Comparison of ENCODE assay signal across 13 mouse cellular contexts in genomic region chr5:67609520-67609837, GRCm38 (mm10). TPM values are rescaled to one million over a fixed set of nuclear protein-coding genes. Genes with fewer than 3 reads are reported as not detected.
DNase-seq lines count a peak whose midpoint lies in the region; ATAC-seq and TF ChIP-seq lines count a peak whose summit lies in the region.
"Had no signal": no experiment of that assay in that cellular context is flagged by ENCODE, and none has a peak within 500 bp of the region (broad histone marks: within the 10 kb centered on the region; RNA-seq: fewer than 3 reads in every experiment).

No protein-coding gene starts in this region.

- H3K4me2 ChIP-seq in kidney, postnatal 0 days (ENCODE audit: low read length) = peak overlapping the region; percentile 91
- H3K4me2 ChIP-seq in embryonic facial prominence, embryonic 11.5 days (ENCODE audit: low read depth, low read length) = no peak overlapping the region
- peak overlapping the region; percentile 94; the same call in 1 of the 2 replicates for H3K4me2 ChIP-seq in limb, embryonic 14.5 days (replicated peaks; ENCODE audit: low read depth, low read length, severe bottlenecking)

- H3K9me3 ChIP-seq in kidney, postnatal 0 days (replicated peaks; ENCODE audit: low read length) = no peaks in the 10 kb centered on the region
- no peaks in the 10 kb centered on the region for H3K9me3 ChIP-seq in embryonic facial prominence, embryonic 11.5 days (replicated peaks; ENCODE audit: control insufficient read depth, low read length)
- no peaks in the 10 kb centered on the region for H3K9me3 ChIP-seq in limb, embryonic 14.5 days (ENCODE audit: control insufficient read depth, low read length)

- DNase-seq in embryo, embryonic 10.5 days (ENCODE audit: low spot score) = peak; percentile 34
- no peak for DNase-seq in embryo, embryonic 10 days (ENCODE audit: low spot score)
- DNase-seq in kidney, postnatal 0 days (ENCODE audit: low spot score) = no peak
- DNase-seq in kidney, adult 2 months = no peak
- no peak for DNase-seq in embryonic facial prominence, embryonic 11.5 days (ENCODE audit: low spot score)
- no peak for DNase-seq in limb, embryonic 14.5 days (ENCODE audit: low spot score)
- no peak for DNase-seq in layer of hippocampus, adult 8-10 months (ENCODE audit: low spot score in 2 of 2)
- no peak for DNase-seq in left cerebral cortex, adult 11 months (ENCODE audit: low spot score)
- DNase-seq: adrenal gland, postnatal 10 days; kidney, adult 9 months; spleen, adult 18-20 months; thymus, postnatal 14 days had no signal

- H3K27me3 ChIP-seq in kidney, postnatal 0 days (ENCODE audit: insufficient read depth, low read length) = 0 out of 2 replicates have a peak, but pooled peaks cover 4% of the 10 kb centered on the region
- H3K27me3 ChIP-seq in kidney, adult 2 months (replicated peaks; ENCODE audit: control insufficient read depth, insufficient read depth, low read length) = peaks cover 2% of the 10 kb centered on the region; the same call in 1 of the 2 replicates
- H3K27me3 ChIP-seq in embryonic facial prominence, embryonic 11.5 days (ENCODE audit: control insufficient read depth, insufficient read depth, low read length) = peaks cover 30% of the 10 kb centered on the region
- H3K27me3 ChIP-seq in limb, embryonic 14.5 days (ENCODE audit: control insufficient read depth, insufficient read depth, low read length) = peaks cover 63% of the 10 kb centered on the region

- ATAC-seq in kidney, postnatal 0 days (replicated peaks; ENCODE audit: low FRiP score, low read depth) = no peak
- ATAC-seq in embryonic facial prominence, embryonic 11.5 days (replicated peaks; ENCODE audit: insufficient number of reproducible peaks, low FRiP score, low TSS enrichment, low read depth) = no peak
- ATAC-seq in limb, embryonic 14.5 days (ENCODE audit: low FRiP score, low read depth) = 0 out of 2 replicates have a peak, but pooled peaks have one; percentile 5

- 17% methylated on average over 2 of the region's 2 CpGs for WGBS in kidney, postnatal 0 days
- WGBS in kidney, adult 2 months = 53% methylated on average over 2 of the region's 2 CpGs
- 13% methylated on average over 2 of the region's 2 CpGs for WGBS in embryonic facial prominence, embryonic 11.5 days
- 20% methylated on average over 2 of the region's 2 CpGs for WGBS in limb, embryonic 14.5 days

- peak overlapping the region; percentile 61 for H3K4me3 ChIP-seq in kidney, postnatal 0 days (replicated peaks; ENCODE audit: low read depth, low read length)
- no peak overlapping the region for H3K4me3 ChIP-seq in kidney, adult 2 months (ENCODE audit: insufficient read depth, low read depth, low read length)
- peak overlapping the region; percentile 52; the same call in 1 of the 2 replicates for H3K4me3 ChIP-seq in embryonic facial prominence, embryonic 11.5 days (ENCODE audit: low read depth, low read length)
- peak overlapping the region; percentile 51; the same call in 1 of the 2 replicates for H3K4me3 ChIP-seq in limb, embryonic 14.5 days (replicated peaks; ENCODE audit: low read length)

- peak overlapping the region; percentile 85; the same call in 1 of the 2 replicates for H3K27ac ChIP-seq in kidney, postnatal 0 days
- no peak overlapping the region for H3K27ac ChIP-seq in kidney, adult 2 months (ENCODE audit: insufficient read depth, low read depth, low read length)
- no peak overlapping the region for H3K27ac ChIP-seq in embryonic facial prominence, embryonic 11.5 days (replicated peaks; ENCODE audit: low read depth, low read length)
- no peak overlapping the region for H3K27ac ChIP-seq in limb, embryonic 14.5 days (replicated peaks; ENCODE audit: low read depth, low read length)

- no peak for TF ChIP-seq POLR2A in kidney, adult 2 months (IDR thresholded peaks at IDR 0.05; ENCODE audit: low read depth, low read length)
- TF ChIP-seq POLR2A in limb, embryonic 14.5 days (IDR thresholded peaks at IDR 0.05; ENCODE audit: borderline replicate concordance, extremely low read depth, insufficient read depth, insufficient read length) = no peak

- H3K9ac ChIP-seq in kidney, postnatal 0 days (ENCODE audit: low read depth, low read length) = peak overlapping the region; percentile 63
- no peak overlapping the region for H3K9ac ChIP-seq in embryonic facial prominence, embryonic 11.5 days (replicated peaks; ENCODE audit: low read length)
- H3K9ac ChIP-seq in limb, embryonic 14.5 days (ENCODE audit: low read depth, low read length, severe bottlenecking) = no peak overlapping the region

- H3K36me3 ChIP-seq in kidney, postnatal 0 days (ENCODE audit: insufficient read depth, low read length) = no peaks in the 10 kb centered on the region
- H3K36me3 ChIP-seq in kidney, adult 2 months (ENCODE audit: control insufficient read depth, insufficient read depth, low read length) = no peaks in the 10 kb centered on the region
- no peaks in the 10 kb centered on the region for H3K36me3 ChIP-seq in embryonic facial prominence, embryonic 11.5 days (replicated peaks; ENCODE audit: control insufficient read depth, insufficient read depth, low read depth, low read length)
- H3K36me3 ChIP-seq in limb, embryonic 14.5 days (ENCODE audit: control insufficient read depth, insufficient read depth, low read length) = no peaks in the 10 kb centered on the region

- TF ChIP-seq CTCF in kidney, postnatal 0 days (IDR thresholded peaks at IDR 0.05; ENCODE audit: low read depth) = no peak
- TF ChIP-seq CTCF in kidney, adult 2 months (conservative IDR thresholded peaks at IDR 0.05; ENCODE audit: insufficient read depth, insufficient read length, low read depth, low read length) = no peak

- H3K4me1 ChIP-seq in kidney, postnatal 0 days (replicated peaks; ENCODE audit: insufficient read depth, low read length) = 0 out of 2 replicates have a peak, but pooled peaks cover 6% of the 10 kb centered on the region
- H3K4me1 ChIP-seq in kidney, adult 2 months (ENCODE audit: control insufficient read depth, insufficient read depth, low read length) = no peaks in the 10 kb centered on the region
- H3K4me1 ChIP-seq in embryonic facial prominence, embryonic 11.5 days (ENCODE audit: control insufficient read depth, insufficient read depth, low read length) = peaks cover 2% of the 10 kb centered on the region; the same call in 1 of the 2 replicates
- H3K4me1 ChIP-seq in limb, embryonic 14.5 days (ENCODE audit: control insufficient read depth, insufficient read depth, low read length) = peaks cover 17% of the 10 kb centered on the region

RNA-seq across cellular contexts. Expression of gene Shisa3, which starts 1.8 kb away (rescaled TPM):
- 43.5 and 44.3 TPM in 2 replicates for polyA plus RNA-seq in kidney, postnatal 0 days (2015; fragmentation: Nextera tagmentation; extraction: Ambion mirVana)
- polyA plus RNA-seq in kidney, adult 2 months (2012; rRNA removed) = 11.4 and 12.4 TPM in 2 replicates
- polyA plus RNA-seq in embryonic facial prominence, embryonic 11.5 days (2014; fragmentation: Nextera tagmentation; extraction: Ambion mirVana) = 7.4 and 8.4 TPM in 2 replicates
- 6.3 and 9.8 TPM in 2 replicates for polyA plus RNA-seq in limb, embryonic 14.5 days (2012; rRNA removed)
- 4.6 TPM in 2 replicates for polyA plus RNA-seq in limb, embryonic 14.5 days (2014; fragmentation: Nextera tagmentation; extraction: Ambion mirVana)
- total RNA-seq in layer of hippocampus, adult 8-10 months (2022) = 1 to 10 TPM in 2 of 4 experiments, under 1 TPM in 2; 0.70 to 1.2 (median 0.94) TPM
- total RNA-seq: common myeloid progenitor, adult 5-6 weeks had no signal
